Mouse (Mus musculus): ENCODE data around the gene Zfp385b. TPM values are rescaled to one million over a fixed set of nuclear protein-coding genes. Genes with fewer than 3 reads are reported as not detected.

The Zfp385b gene
- total RNA-seq (2021): 10 to 100 TPM; 58.2 to 58.3 TPM
- long read RNA-seq, experiment 1, partial matches to known transcripts: 0 of 4 reads
- long read RNA-seq, experiment 1, other reads (novel, unspliced or antisense): 3 of 4 reads
- long read RNA-seq, experiment 2, partial matches to known transcripts: 4 of 8 reads
- long read RNA-seq, experiment 2, other reads (novel, unspliced or antisense): 1 of 8 reads

GRCm38 (mm10) chr2:77819539-77819938 lies at the start of gene Zfp385b:
Zfp385b (minus strand) TSS chr2:77819639.
- DNase-seq (ENCODE audit: low spot score in 2 of 2): no peak

- DNase-seq (ENCODE audit: low spot score in 2 of 2): peak in 1 of 2 experiments; percentile 15
These were observed 44.5 kb upstream of the Zfp385b start for GRCm38 (mm10) chr2:77863934-77864333.

- DNase-seq (ENCODE audit: low spot score in 2 of 2): no peak
These were observed 44.1 kb upstream of the Zfp385b start for GRCm38 (mm10) chr2:77863522-77863921.

GRCm38 (mm10) chr2:77841464-77841863 lies 22.0 kb upstream of the Zfp385b start:
- peak; percentile 23 to 45 for DNase-seq (ENCODE audit: low spot score in 2 of 2)

- no peak for DNase-seq (ENCODE audit: low spot score in 2 of 2)
These were observed 20.1 kb upstream of the Zfp385b start for GRCm38 (mm10) chr2:77839587-77839986.

GRCm38 (mm10) chr2:77838688-77839087 lies 19.2 kb upstream of the Zfp385b start:
- DNase-seq (ENCODE audit: low spot score in 2 of 2): no peak

GRCm38 (mm10) chr2:77835781-77836180 lies 16.3 kb upstream of the Zfp385b start:
- DNase-seq (ENCODE audit: low spot score in 2 of 2): no peak

- no peak for DNase-seq (ENCODE audit: low spot score in 2 of 2)
These were observed 6.8 kb upstream of the Zfp385b start for GRCm38 (mm10) chr2:77826133-77826828.

GRCm38 (mm10) chr2:77823026-77823425 lies 3.6 kb upstream of the Zfp385b start:
- no peak for DNase-seq (ENCODE audit: low spot score in 2 of 2)

- DNase-seq (ENCODE audit: low spot score in 2 of 2): no peak
These were observed 2.0 kb downstream of the Zfp385b start for GRCm38 (mm10) chr2:77817357-77817894.

- DNase-seq (ENCODE audit: low spot score in 2 of 2): peak in 1 of 2 experiments; percentile 52
These were observed 2.8 kb downstream of the Zfp385b start for GRCm38 (mm10) chr2:77816413-77817314.

GRCm38 (mm10) chr2:77815775-77816412 lies 3.5 kb downstream of the Zfp385b start:
- DNase-seq (ENCODE audit: low spot score in 2 of 2): peak in 1 of 2 experiments; percentile 44

GRCm38 (mm10) chr2:77814896-77815295 lies 4.5 kb downstream of the Zfp385b start:
- DNase-seq (ENCODE audit: low spot score in 2 of 2): no peak

GRCm38 (mm10) chr2:77813029-77813428 lies 6.4 kb downstream of the Zfp385b start:
- DNase-seq (ENCODE audit: low spot score in 2 of 2): no peak

- no peak for DNase-seq (ENCODE audit: low spot score in 2 of 2)
These were observed 8.7 kb downstream of the Zfp385b start for GRCm38 (mm10) chr2:77810748-77811147.

GRCm38 (mm10) chr2:77804781-77805180 lies 14.7 kb downstream of the Zfp385b start:
- DNase-seq (ENCODE audit: low spot score in 2 of 2): peak; percentile 55 to 84

- no peak for DNase-seq (ENCODE audit: low spot score in 2 of 2)
These were observed 17.1 kb downstream of the Zfp385b start for GRCm38 (mm10) chr2:77802291-77802690.

GRCm38 (mm10) chr2:77801430-77801829 lies 18.0 kb downstream of the Zfp385b start:
- DNase-seq (ENCODE audit: low spot score in 2 of 2): no peak

GRCm38 (mm10) chr2:77801009-77801408 lies 18.4 kb downstream of the Zfp385b start:
- DNase-seq (ENCODE audit: low spot score in 2 of 2): no peak

- DNase-seq (ENCODE audit: low spot score in 2 of 2): no peak
These were observed 22.2 kb downstream of the Zfp385b start for GRCm38 (mm10) chr2:77797233-77797632.
